Mouse (Mus musculus) heart, postnatal 4 days (tissue): ENCODE measurements around the gene Atp11a. TPM values are rescaled to one million over a fixed set of nuclear protein-coding genes. Genes with fewer than 3 reads are reported as not detected.

Source experiments
- DNase-seq: peaks from one replicate; pipeline ENCODE4 v3.0.0; 2021
- total RNA-seq, 2 experiments: library from RNA; stranded (reverse); gene quantifications; 2 replicates each; pipeline ENCODE4 v1.2.3; 2021

Atp11a gene
- 10 to 100 TPM; 85.5 to 97.3 TPM for total RNA-seq

DNA sequence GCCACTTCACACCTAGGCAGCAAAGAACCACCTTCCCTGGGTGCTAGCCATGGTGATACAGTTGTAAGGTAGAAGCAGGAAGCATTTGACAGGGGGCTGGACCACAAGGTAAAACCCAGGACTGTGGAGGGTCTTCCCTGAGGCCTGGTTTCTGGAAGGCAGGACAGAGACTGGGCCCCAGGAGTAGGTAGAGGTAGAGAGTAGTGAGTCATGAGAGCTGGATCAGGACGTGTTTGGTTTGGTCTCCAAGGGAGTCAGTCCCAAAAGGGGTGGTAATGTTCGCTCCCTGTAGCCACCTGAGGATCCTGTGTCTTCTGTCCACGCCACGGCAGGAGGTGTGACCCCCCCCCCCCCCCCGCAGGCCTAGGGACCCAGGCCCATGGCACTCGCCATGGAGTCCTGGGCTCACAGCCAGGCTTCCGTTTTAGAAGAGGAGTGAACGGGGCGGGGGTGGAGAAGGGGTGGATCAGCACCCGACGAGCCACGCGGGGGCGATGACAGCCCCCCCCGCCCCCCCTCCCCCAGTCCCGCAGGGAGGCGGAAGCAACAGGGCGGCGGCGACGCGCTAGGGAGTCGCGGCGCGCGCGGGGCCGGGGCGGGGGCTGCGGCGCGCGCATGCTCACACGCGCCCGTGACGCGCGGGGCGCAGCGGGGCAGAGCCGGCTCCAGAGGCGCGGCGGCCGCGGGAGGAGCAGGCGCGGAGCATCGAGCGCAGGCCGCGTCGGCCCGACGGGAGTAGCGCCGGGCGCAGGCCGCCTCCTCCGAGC, at the start of gene Atp11a:
Atp11a (plus strand) TSS at position 624 of the 767 bp plus-strand sequence.
- peak; percentile 73 for DNase-seq

DNA sequence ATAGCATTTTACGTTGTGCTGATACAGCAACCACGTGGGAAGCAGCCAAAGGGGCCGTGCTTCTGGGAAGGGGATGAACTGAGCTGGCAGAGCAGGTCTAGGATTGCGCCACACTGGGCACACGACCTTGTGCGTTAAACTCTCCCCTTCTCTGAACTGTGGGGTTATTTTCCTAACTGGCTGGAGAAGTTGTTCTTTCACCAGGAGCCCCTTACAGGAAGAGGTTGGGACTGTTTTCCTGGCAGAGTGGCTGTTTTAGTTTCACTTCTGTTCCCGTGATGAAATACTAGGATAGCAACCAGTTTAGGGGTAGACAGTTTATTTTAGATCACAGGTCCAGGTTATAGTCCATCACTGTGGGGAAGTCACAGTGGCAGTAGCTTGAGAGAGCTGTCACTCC, 45.2 kb upstream of the Atp11a start:
- no peak for DNase-seq

DNA sequence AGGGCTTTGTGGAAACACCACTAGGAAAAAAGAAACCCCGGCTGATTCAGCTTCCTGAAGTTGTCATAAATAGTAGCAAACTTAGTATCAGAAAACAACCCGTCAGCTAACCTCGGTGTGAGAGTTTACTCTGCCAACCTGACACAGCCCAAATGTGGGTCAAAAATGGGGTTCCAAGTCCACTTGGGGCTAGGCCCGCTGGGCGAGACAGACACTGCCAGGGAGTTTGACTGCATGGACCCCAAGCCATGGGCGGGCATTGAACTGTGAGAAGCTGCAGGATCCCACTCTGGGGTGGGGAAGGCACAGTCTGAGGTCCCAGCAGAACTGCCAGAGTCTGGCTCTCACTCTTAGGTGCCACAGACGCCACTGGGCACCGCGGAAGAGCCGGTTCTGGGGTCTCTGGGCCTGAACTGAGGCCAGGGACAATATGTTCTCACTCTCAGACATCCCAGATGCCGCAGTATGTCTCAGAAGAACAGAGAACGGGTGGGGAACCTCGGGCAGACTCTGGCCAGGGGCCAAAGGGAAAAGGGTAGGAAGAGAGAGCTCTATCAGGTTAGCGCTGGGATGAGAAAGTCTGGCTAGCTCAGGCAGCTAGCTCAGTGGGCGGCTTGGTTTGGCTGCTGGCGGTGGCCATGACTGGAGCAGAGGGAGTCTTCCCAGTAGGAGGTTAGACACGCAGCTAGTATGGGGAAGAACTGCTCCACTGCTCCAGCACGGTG, 40.8 kb upstream of the Atp11a start:
- no peak for DNase-seq

DNA sequence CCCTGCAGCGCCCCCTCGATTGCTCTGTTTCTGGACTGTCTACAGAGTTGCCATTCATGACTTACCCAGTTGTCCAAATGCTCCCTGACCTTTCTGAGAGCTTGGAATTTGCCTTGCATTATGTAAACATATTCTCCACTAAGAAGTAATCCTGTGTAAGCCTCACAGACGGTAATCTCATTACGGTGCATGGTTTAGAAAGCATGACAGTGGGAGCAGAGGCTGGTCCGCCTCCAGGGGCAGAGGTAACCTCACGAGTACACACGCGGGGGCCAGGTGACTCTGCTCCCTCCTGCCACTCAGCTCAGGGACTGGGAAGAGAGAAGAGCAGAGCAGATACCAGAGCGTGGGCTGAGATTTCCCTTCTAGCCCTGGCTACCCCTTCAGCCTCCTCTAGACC, 37.7 kb upstream of the Atp11a start:
- DNase-seq = no peak

DNA sequence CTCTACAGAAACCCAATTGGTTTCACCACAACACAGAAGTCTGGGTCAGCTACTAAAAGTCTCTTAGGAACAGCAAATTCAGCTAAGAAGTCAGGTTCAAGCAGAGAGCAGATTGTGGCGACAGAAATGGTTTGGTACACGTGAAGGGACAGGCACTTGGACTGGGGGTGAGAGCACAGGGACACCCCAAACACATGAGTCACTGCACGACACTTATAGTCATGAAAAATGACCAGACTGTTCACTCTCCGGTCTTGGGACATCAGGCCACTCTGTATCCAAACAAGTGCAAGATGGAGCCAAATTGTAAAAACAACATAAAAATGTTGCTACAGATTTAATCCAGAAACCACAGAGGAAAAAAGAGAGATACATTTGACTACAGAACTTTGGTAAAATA, 28.2 kb upstream of the Atp11a start:
- no peak for DNase-seq

DNA sequence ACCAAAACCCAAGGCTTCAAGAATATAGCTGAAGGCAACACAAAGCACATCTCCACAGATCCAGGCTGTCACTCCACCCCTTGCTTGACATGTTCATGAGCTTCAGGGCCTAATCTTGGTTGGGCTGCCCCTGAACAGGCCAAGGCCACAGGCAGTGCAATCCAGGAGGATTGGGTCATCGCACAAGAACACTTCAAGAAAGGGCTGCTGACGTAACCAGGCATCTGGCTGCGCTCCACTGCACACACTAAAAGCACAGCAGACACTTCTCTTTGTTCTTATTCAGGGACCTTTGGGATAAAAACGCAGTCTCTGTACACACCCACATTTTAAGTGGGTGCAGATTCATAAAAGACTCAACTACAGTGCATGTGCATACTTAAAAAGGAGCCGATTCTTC, 26.0 kb upstream of the Atp11a start:
- DNase-seq = peak; percentile 31

DNA sequence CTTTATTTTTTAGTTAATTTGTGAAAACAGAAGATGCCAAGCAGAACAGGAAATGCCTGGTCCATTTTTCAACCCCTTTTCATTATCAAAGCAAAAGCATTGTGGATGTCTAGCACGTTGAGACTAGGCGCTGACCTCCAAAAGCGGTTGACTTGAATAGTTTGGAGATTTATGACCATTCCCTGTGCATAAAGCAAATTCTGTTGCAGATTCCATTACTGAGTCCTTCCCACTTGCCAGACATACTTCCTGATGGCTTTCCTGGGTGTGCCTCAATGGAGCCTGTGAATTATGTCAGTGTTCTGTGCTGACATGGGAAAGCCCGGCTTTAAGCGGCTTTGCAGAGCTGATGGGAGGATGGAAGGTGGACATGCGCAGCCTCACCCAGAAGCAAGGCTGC, 24.4 kb upstream of the Atp11a start:
- no peak for DNase-seq

DNA sequence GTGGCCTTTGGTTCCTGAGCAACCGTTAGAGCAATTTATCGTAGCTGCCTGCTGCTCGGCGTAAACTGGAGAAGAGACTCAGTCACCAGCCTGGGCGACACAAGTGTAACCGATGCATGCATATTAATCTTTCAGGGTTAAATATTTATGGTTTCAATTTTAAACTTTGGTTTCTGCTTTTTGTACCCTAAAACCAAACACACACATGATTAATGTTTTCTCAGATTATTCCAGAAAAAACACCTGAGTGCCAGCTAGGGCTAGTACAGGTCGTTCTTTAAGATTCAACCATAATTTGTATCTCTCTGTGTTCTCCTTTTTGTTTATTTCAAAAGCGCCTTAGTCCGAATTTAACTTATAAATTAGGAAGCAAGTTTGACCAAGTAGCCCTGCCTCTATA, 17.7 kb upstream of the Atp11a start:
- no peak for DNase-seq

DNA sequence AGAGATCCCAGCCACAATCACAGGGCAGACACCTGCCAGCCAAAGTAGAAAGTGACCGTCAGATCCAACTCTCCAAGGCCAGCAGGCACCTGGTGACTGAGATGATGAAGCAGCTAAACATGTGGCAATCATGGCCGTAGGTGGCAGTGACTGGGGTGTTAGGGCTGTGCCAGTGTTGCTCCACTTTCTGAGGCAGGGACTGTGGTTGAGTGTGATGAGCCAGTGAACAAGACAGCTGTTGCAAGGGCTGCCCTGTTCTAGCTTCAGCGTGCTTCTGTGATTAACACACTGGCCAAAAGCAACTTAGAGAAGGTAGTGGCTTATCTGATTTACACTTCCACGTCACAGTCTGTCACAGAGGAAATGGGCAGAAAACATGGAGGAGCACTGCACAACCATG, 13.4 kb upstream of the Atp11a start:
- no peak for DNase-seq

DNA sequence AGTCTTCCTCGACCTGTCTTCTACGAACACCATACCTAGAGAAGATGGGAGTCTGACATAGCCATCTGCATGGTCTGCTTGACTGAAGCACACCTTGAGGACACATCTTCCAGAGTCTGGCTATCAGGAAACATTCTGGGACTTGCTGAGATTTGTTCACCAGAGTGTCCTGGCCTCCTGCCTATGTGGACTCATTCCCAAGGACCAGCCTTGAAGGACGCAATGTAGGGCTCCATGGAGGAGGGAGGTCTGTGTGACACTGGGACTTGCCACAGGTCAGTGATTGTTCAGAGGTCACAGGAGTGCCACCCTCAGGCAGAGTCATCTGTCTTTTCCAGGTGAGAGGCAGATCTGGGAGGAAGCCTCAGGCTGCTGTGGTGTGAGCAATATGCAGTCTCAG, 8.6 kb upstream of the Atp11a start:
- DNase-seq = no peak

DNA sequence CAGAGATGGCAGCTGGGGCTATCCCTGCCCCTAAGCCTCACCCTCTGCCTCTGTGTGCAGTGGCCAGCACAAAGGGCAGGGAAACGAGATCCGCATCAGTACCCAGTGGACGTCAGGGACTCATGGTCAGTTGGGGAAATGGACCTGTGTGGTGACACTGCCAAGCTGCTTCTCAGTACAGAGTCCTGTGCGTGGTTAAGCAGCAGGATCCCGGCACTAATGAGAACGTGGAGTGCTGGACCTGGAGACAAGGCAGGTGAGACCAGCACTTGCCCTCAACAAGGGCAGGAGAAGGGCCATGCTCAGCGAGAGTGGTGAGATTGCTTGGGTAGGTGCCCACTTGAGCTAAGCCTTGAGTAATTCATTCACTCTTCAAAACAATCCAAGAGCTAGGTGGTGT, 7.7 kb upstream of the Atp11a start:
- DNase-seq = no peak

DNA sequence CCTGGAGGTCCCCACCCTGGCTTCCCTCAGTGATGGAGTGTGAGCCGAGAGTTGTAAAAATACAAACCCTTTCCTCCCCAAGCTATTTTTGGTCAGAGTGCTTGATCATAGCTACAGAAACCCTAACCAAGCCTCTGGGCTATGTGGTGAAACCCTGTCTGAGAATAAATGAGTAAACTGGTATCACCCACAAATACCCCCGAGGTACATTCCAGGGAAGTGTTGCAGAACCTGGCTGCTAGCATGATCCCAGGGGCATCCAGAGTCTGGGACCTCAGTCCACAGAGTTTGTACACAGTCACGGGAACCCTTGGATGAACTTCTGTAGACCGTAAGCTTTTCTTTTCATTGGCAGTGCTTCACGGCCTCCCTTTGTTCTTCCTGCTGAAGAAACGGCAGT, 3.8 kb upstream of the Atp11a start:
- DNase-seq = no peak

DNA sequence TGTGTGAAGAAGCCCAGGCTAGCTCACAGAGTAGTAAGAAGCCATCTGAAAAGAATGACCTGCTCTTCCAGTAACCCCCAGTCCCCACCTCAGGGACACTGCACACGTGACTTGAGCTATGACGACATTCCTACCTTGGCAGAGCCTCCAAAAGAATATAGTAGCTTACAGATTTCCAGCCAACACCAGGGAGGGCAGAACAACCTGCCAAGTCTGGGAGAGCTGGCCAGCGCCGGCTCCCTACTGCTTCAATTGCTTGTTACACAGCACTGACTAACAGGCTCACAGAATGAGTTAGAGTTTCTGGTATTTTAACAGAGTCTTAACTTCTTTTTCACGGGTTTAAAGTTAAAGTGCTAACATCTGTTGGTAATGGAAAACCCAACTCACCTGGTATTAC, 2.7 kb upstream of the Atp11a start:
- no peak for DNase-seq

DNA sequence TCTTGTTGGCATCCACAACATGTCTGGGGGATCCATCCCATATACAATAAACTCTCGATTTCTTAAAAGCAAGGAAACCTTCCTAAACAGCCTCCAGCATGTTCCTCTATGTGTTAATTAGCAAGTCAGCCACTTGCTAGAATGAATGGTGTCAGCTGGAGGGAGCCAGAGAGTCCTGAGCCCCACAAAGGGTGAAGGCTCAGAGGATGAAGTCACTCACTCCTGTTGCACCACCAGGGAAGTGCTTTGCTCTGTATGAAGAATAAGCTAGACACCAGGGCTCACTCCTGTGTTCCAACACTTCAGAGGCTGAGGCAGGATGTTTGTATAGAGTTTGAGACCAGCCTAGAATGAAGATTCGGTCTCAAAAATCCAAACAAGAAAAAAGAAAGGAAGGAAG, 1.5 kb upstream of the Atp11a start:
- peak; percentile 61 for DNase-seq

DNA sequence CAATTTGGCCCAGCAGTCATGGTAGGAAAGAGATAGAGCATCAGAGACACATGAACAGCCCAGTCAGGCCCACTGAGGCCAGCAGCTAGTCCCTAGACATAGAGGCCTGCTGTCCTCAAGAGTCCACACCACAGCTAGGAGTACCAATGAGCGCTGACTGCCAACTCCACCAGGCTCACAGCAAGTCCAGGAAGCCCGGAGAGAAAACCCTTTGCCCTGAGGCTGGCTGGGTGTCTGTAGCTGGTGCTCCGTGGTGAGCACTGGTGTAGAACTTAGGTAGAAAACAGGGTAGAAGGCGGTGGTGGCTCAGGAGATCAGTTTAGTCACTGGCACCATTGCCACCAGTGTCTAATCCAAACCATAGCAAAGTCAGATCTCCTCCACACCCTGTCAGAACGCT, 988 bp upstream of the Atp11a start:
- DNase-seq = no peak

DNA sequence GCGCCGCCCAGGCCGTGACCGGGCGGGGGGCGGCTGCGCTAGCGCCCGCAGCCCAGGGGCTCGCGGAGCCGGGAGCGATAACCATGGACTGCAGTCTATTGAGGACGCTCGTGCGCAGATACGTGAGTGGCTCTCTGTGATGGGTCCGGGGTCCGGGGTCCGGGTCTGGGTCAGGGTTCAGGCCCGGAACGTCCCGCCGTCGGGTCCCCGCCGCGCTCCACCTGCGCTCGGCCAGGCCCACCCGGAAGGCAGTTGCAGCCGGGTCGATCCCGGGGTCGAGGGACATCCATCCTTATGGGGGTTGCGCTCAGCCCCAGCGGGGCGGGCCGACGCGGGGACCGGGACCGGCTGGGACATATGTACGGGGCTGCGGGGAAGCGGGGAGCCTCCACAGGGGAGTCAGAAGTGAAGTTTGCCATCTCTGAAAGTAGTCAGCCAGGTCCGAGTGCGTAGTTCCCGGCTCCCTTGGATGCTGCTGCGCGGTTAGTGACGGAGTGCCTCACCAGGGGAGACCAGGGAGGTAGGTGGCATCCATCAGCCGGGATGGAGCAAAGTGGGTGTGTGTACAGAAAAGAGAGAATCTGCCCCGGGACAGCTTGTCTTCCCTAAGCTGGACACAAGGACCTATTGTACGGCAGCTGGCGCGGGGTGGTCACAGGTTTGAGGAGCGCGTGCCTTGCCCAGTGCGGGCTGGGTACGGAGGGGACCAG, 572 bp downstream of the Atp11a start:
- DNase-seq = peak; percentile 35

DNA sequence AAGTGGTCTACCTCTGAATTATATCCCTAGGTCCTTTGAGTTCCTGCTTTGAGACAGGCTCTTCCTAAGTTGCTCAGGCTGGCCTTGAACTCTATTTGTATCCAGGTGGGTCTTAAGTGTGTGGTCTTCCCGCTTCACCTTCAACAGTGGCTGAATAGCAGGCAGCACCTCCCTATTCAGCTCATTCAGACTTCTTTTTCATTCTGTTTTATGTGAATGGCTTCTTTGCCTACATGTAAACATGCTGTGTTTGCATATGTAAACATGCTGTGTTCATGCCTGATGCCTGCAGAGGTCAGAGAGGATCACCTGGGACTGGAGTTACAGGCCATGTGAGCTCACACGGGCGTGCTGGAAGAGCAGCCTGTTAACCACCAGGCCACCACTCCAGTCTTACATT, 3.1 kb downstream of the Atp11a start:
- no peak for DNase-seq

DNA sequence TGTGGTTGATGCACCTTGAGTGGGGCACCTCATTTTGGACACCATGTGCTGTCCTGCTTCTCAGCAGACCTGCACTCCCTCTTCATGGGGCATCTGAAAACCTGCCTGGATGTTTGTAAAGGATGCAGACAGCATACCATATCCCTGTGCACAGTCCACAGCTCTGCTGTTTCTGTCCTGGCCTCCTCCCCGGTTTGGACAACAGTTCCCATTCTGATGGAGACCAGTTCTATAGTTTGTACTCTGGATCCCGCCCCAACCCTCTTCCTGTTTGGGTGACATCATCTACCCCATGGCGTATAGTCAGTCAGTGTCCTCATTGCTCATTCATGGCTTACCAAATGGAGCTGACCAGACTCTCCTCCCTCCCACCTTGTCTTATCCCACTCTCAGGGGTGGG, 5.1 kb downstream of the Atp11a start:
- no peak for DNase-seq

DNA sequence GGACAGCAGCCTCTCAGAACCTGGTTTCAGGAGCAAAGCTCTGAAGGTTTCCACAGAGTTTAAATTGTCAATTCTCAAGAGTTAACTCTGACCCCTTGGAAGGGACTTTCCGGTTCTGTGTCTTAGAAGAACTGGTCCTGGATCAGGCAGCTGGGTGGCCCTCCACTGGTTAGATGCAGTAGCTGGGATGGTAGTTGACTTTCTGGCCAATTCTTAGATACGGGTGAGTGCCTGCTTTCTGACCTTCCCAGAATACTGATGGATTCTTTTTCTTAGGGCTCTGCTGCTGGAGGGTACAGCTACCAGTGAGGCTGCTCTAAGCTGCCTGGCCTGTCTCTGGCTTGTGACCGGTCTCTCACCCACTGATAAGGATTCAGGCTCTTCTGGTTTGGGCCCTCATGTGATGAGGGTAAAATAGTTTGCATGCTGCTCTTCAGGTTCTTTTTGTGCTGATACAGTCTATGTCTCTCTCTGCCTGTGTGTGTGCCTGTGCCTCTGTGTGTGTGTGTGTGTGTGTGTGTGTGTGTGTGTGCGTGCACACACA, 6.8 kb downstream of the Atp11a start:
- DNase-seq = no peak

DNA sequence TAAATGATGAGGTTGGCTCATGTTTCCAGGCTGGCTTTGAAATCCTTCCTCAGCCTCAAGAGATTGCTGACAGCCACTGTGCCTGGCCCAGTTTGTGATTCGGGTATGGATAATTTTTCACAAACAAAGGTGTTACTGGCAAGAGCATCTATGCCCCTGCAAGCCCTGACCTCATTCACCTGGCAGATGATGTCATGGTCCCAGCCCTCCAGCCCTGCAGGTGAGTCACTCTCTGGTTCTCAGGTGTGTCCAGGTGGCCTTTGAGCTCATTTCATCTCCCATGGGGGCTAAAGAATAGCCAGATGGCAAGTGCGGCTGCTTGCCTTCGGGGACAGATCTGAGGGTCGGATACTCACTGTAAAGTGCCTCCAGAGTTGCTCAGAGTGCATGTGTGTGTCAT, 8.2 kb downstream of the Atp11a start:
- no peak for DNase-seq

DNA sequence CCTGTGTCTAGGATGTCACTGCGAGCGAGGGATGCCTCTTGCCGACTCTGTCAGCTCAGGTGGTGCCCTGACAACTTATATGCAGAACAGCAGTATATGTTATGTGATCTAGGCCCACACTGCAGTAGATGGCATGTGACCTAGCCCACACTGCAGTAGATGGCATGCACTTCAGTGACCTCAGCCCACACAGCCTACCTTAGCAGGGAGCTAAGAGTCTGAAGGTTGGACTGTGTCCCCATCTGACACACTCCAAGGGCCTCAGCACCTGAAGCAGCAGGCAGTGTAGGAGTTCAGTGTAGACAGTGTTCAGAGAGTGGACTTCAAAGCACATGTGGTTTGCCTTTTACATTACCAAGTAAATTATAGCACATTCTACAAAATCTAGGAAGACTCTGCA, 10.4 kb downstream of the Atp11a start:
- no peak for DNase-seq

DNA sequence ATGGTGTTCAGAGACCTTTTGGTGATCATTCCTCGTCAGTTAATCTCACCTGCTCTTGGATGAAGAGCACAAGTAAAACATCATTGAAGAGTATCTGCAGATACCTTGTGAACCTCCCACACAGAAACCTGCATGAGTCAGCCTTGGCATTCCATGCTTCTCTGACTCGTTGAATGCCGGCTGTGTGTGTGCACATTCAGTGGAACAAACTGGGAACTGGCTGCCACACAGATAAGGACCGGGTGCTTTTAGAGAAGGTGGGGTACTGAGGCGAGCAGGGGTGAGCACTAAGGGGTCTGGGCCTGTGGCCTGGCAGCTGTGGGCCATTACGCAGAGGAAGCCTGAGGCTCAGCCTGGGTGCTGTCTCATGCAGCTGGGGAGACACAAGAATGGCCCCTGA, 11.9 kb downstream of the Atp11a start:
- no peak for DNase-seq

DNA sequence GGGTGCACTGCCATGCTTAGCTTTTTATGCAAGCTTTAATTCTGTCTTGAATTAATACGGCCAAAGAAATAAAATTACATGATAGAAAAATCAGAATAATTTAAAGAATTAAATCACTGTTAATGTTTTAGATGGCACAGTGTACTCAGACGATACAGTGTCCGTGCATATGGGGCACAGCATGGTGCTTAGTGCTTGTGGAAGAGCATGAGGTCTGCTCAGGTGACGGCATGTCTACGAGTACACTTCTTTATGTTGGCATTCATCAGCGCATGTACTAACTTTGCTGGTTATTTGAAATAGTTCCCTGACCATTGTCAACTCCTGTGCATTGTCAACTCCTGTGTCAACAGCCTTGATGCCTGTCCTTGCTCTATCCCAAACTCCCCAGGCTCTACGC, 12.5 kb downstream of the Atp11a start:
- no peak for DNase-seq
